Mouse (Mus musculus) embryonic fibroblast, embryonic 13.5 days (primary cell): ENCODE results near the gene Slc30a4.

Source experiments
- CTCF ChIP-seq: IDR thresholded peaks from 2 replicates; pipeline ENCODE4 v1.5.1; 2011; ENCODE audit warnings: mild to moderate bottlenecking, control low read depth, low read length, moderate library complexity, borderline replicate concordance; ENCODE audit not compliant: insufficient read depth
- POLR2A ChIP-seq: IDR thresholded peaks from 2 replicates; pipeline ENCODE4 v1.6.1; 2011; ENCODE audit warnings: low read depth, mild to moderate bottlenecking, control low read depth, low read length, moderate library complexity

- TF ChIP-seq CTCF: no peak
- no peak for TF ChIP-seq POLR2A
Observed at GRCm38 (mm10) chr2:122708080-122708479, 5.6 kb upstream of the Slc30a4 start.
